Mouse (Mus musculus): ENCODE measurements around the gene Lce1h. TPM values are rescaled to one million over a fixed set of nuclear protein-coding genes. Genes with fewer than 3 reads are reported as not detected.

The Lce1h gene
- polyA plus RNA-seq (2016; fragmentation: Nextera tagmentation; extraction: Ambion mirVana), result not detected in 2 replicates

- Histone ChIP-seq H3K9me3 (no peaks in the 10 kb centered on the region), H3K4me3 (no peak within 1 kb of the TSS), H3K27ac (no peak within 1 kb of the TSS), H3K27me3 (ENCODE audit: poor library complexity, severe bottlenecking) (no peaks in the 10 kb centered on the region), H3K4me1 (no peaks in the 10 kb centered on the region), H3K36me3 (replicated peaks) (no peaks in the 10 kb centered on the region)
- no peak for DNase-seq (ENCODE audit: extremely low spot score, low spot score)
- WGBS, result 94% methylated on average over 1 of the region's 1 CpGs
Measured at GRCm38 (mm10) chr3:92764965-92765364, at the start of gene Lce1h. Gene Lce1h (minus strand): TSS chr3:92765065.

GRCm38 (mm10) chr3:92807791-92808190 is 42.9 kb upstream of the Lce1h start, which contains the start of gene Lce1k:
Gene Lce1k (minus strand): TSS chr3:92807891.
- no peak within 1 kb of the TSS for H3K4me3 ChIP-seq
- no peaks in the 10 kb centered on the region for H3K27me3 ChIP-seq (ENCODE audit: poor library complexity, severe bottlenecking)
- H3K36me3 ChIP-seq (replicated peaks), result no peaks in the 10 kb centered on the region
- no peak within 1 kb of the TSS for H3K27ac ChIP-seq
- H3K9me3 ChIP-seq, result no peaks in the 10 kb centered on the region
- H3K4me1 ChIP-seq, result no peaks in the 10 kb centered on the region
- no peak for DNase-seq (ENCODE audit: extremely low spot score, low spot score)

GRCm38 (mm10) chr3:92790414-92790813 is 25.5 kb upstream of the Lce1h start, which contains the start of gene Lce1j:
Gene Lce1j (minus strand): TSS chr3:92790514.
- H3K27ac ChIP-seq, result no peak within 1 kb of the TSS
- no peak for DNase-seq (ENCODE audit: extremely low spot score, low spot score)
- no peaks in the 10 kb centered on the region for H3K9me3 ChIP-seq
- WGBS, result 88% methylated on average over 1 of the region's 1 CpGs
- H3K27me3 ChIP-seq (ENCODE audit: poor library complexity, severe bottlenecking), result no peaks in the 10 kb centered on the region
- no peaks in the 10 kb centered on the region for H3K36me3 ChIP-seq (replicated peaks)
- no peak within 1 kb of the TSS for H3K4me3 ChIP-seq
- H3K4me1 ChIP-seq, result no peaks in the 10 kb centered on the region

- 88% methylated on average over 1 of the region's 1 CpGs for WGBS
- no peaks in the 10 kb centered on the region for H3K27me3 ChIP-seq (ENCODE audit: poor library complexity, severe bottlenecking)
- no peaks in the 10 kb centered on the region for H3K9me3 ChIP-seq
- H3K4me3 ChIP-seq, result no peak within 1 kb of the TSS
- no peak within 1 kb of the TSS for H3K27ac ChIP-seq
- DNase-seq (ENCODE audit: extremely low spot score, low spot score), result no peak
- no peaks in the 10 kb centered on the region for H3K4me1 ChIP-seq
- H3K36me3 ChIP-seq (replicated peaks), result no peaks in the 10 kb centered on the region
Measured at GRCm38 (mm10) chr3:92778799-92779198, 13.9 kb upstream of the Lce1h start, which contains the start of gene Lce1i. Gene Lce1i (minus strand): TSS chr3:92778899.

- Histone ChIP-seq H3K27me3 (ENCODE audit: poor library complexity, severe bottlenecking) (no peaks in the 10 kb centered on the region), H3K36me3 (replicated peaks) (no peaks in the 10 kb centered on the region), H3K27ac (no peak overlapping the region), H3K9me3 (no peaks in the 10 kb centered on the region), H3K4me3 (no peak overlapping the region), H3K4me1 (no peaks in the 10 kb centered on the region)
- 26% methylated on average over 3 of the region's 3 CpGs for WGBS
- no peak for DNase-seq (ENCODE audit: extremely low spot score, low spot score)
Measured at GRCm38 (mm10) chr3:92771573-92771972, 6.7 kb upstream of the Lce1h start.

- Histone ChIP-seq H3K4me1 (no peaks in the 10 kb centered on the region), H3K9me3 (no peaks in the 10 kb centered on the region), H3K27ac (no peak overlapping the region), H3K27me3 (ENCODE audit: poor library complexity, severe bottlenecking) (no peaks in the 10 kb centered on the region), H3K36me3 (replicated peaks) (no peaks in the 10 kb centered on the region), H3K4me3 (no peak overlapping the region)
- 50% methylated on average over 3 of the region's 3 CpGs for WGBS
- no peak for DNase-seq (ENCODE audit: extremely low spot score, low spot score)
Measured at GRCm38 (mm10) chr3:92753197-92753596, 11.7 kb downstream of the Lce1h start.

- H3K27me3 ChIP-seq (ENCODE audit: poor library complexity, severe bottlenecking), result no peaks in the 10 kb centered on the region
- no peak within 1 kb of the TSS for H3K4me3 ChIP-seq
- no peaks in the 10 kb centered on the region for H3K9me3 ChIP-seq
- no peak for DNase-seq (ENCODE audit: extremely low spot score, low spot score)
- no peaks in the 10 kb centered on the region for H3K4me1 ChIP-seq
- H3K27ac ChIP-seq, result no peak within 1 kb of the TSS
- WGBS, result 96% methylated on average over 1 of the region's 1 CpGs
- H3K36me3 ChIP-seq (replicated peaks), result no peaks in the 10 kb centered on the region
Measured at GRCm38 (mm10) chr3:92752238-92752637, 12.6 kb downstream of the Lce1h start, which contains the start of gene Lce1g. Gene Lce1g (minus strand): TSS chr3:92752338.

- no peaks in the 10 kb centered on the region for H3K36me3 ChIP-seq (replicated peaks)
- no peak for DNase-seq (ENCODE audit: extremely low spot score, low spot score)
- H3K27ac ChIP-seq, result no peak within 1 kb of the TSS
- H3K9me3 ChIP-seq, result no peaks in the 10 kb centered on the region
- H3K27me3 ChIP-seq (ENCODE audit: poor library complexity, severe bottlenecking), result no peaks in the 10 kb centered on the region
- H3K4me1 ChIP-seq, result no peaks in the 10 kb centered on the region
- H3K4me3 ChIP-seq, result no peak within 1 kb of the TSS
- 93% methylated on average over 1 of the region's 1 CpGs for WGBS
Measured at GRCm38 (mm10) chr3:92738996-92739395, 25.9 kb downstream of the Lce1h start, which contains the start of gene Gm38119. Gene Gm38119 (minus strand): TSS chr3:92739096.

GRCm38 (mm10) chr3:92722631-92723030 is 42.2 kb downstream of the Lce1h start:
- no peaks in the 10 kb centered on the region for H3K4me1 ChIP-seq
- no peaks in the 10 kb centered on the region for H3K27me3 ChIP-seq (ENCODE audit: poor library complexity, severe bottlenecking)
- H3K9me3 ChIP-seq, result no peaks in the 10 kb centered on the region
- WGBS, result 94% methylated on average over 5 of the region's 5 CpGs
- H3K4me3 ChIP-seq, result no peak overlapping the region
- no peaks in the 10 kb centered on the region for H3K36me3 ChIP-seq (replicated peaks)
- no peak for DNase-seq (ENCODE audit: extremely low spot score, low spot score)
- H3K27ac ChIP-seq, result no peak overlapping the region

GRCm38 (mm10) chr3:92720250-92720649 is 44.6 kb downstream of the Lce1h start, which contains the start of gene Lce1f:
Gene Lce1f (minus strand): TSS chr3:92720350.
- Histone ChIP-seq H3K36me3 (replicated peaks) (no peaks in the 10 kb centered on the region), H3K4me3 (no peak within 1 kb of the TSS)

GRCm38 (mm10) chr3:92715122-92715521 is 49.7 kb downstream of the Lce1h start:
- no peak for DNase-seq (ENCODE audit: extremely low spot score, low spot score)
- Histone ChIP-seq H3K9me3 (no peaks in the 10 kb centered on the region), H3K27ac (no peak overlapping the region), H3K4me3 (no peak overlapping the region), H3K4me1 (no peaks in the 10 kb centered on the region), H3K27me3 (ENCODE audit: poor library complexity, severe bottlenecking) (no peaks in the 10 kb centered on the region), H3K36me3 (replicated peaks) (no peaks in the 10 kb centered on the region)

More at GRCm38 (mm10) chr3:92720250-92720649, 44.6 kb downstream of the Lce1h start, which contains the start of gene Lce1f:
- Histone ChIP-seq H3K27me3 (ENCODE audit: poor library complexity, severe bottlenecking) (no peaks in the 10 kb centered on the region), H3K4me1 (no peaks in the 10 kb centered on the region), H3K9me3 (no peaks in the 10 kb centered on the region), H3K27ac (no peak within 1 kb of the TSS)
- 80% methylated on average over 3 of the region's 3 CpGs for WGBS
- DNase-seq (ENCODE audit: extremely low spot score, low spot score), result no peak
